Mouse (Mus musculus) liver, postnatal 0 days (tissue): Measurements from ENCODE around the gene Map10.

ENCODE experiments used
- CTCF ChIP-seq: sonication (generic); IDR thresholded peaks from 2 replicates; pipeline ENCODE4 v1.5.1; 2016; ENCODE audit warnings: antibody characterized with exemption, low read depth
- EP300 ChIP-seq: IDR thresholded peaks from 2 replicates; pipeline ENCODE4 v1.6.1; 2016; ENCODE audit warnings: antibody characterized with exemption, low read depth, mild to moderate bottlenecking

GRCm38 (mm10) chr8:125704434-125704833 is 34.8 kb downstream of the Map10 start:
- TF ChIP-seq CTCF (no peak), EP300 (no peak)
